Mouse (Mus musculus): Measurements from ENCODE around the gene Rogdi. TPM values are rescaled to one million over a fixed set of nuclear protein-coding genes. Genes with fewer than 3 reads are reported as not detected.
A peak's percentile ranks its signal among the peaks of the same experiment; 100 is the strongest.

Rogdi gene
- total RNA-seq (2021), result 1 to 10 TPM; 5.2 to 7.4 TPM
- long read RNA-seq, experiment 1, transcript Rogdi-207 (11 exons, 1,355 nt), result major isoform, 8 of 10 reads
- long read RNA-seq, experiment 1, partial matches to known transcripts, result 0 of 10 reads
- long read RNA-seq, experiment 1, other reads (novel, unspliced or antisense), result 2 of 10 reads
- long read RNA-seq, experiment 2, transcript Rogdi-207 (11 exons, 1,355 nt), result major isoform, 12 of 14 reads
- long read RNA-seq, experiment 2, partial matches to known transcripts, result 1 of 14 reads
- long read RNA-seq, experiment 2, other reads (novel, unspliced or antisense), result 1 of 14 reads

- peak within 1 kb of the TSS; percentile 80 for H3K27ac ChIP-seq
- intact Hi-C loops (cut with DNase I), result loop anchor here (5.0 kb wide), 1 partner anchor 46 kb away; no protein-coding TSS in a partner anchor
- peak within 1 kb of the TSS; percentile 95 for H3K4me3 ChIP-seq
- TF ChIP-seq CTCF (IDR thresholded peaks at IDR 0.05), result peak; percentile 20; the same call in 1 of the 2 replicates
- peak; percentile 99 for DNase-seq
Observed at GRCm38 (mm10) chr16:5013054-5013838, at the start of gene Rogdi. TSS of gene Rogdi (minus strand) at chr16:5013553.

GRCm38 (mm10) chr16:5058114-5058513 lies 44.8 kb upstream of the Rogdi start:
- no peak overlapping the region for H3K4me3 ChIP-seq
- H3K27ac ChIP-seq, result no peak overlapping the region
- DNase-seq, result no peak
- peak; percentile 51 for TF ChIP-seq CTCF (IDR thresholded peaks at IDR 0.05)
- intact Hi-C loops (cut with DNase I), result loop anchor here (5.0 kb wide), 2 partner anchors 89 to 134 kb away; partner anchors contain the start of gene Sec14l5

GRCm38 (mm10) chr16:5050251-5051110 lies 37.1 kb upstream of the Rogdi start:
- DNase-seq, result peak; percentile 87
- intact Hi-C loops (cut with DNase I), result no loop called here
- TF ChIP-seq CTCF (IDR thresholded peaks at IDR 0.05), result no peak
- peak overlapping the region; percentile 99 for H3K27ac ChIP-seq
- peak overlapping the region; percentile 96 for H3K4me3 ChIP-seq

DNA sequence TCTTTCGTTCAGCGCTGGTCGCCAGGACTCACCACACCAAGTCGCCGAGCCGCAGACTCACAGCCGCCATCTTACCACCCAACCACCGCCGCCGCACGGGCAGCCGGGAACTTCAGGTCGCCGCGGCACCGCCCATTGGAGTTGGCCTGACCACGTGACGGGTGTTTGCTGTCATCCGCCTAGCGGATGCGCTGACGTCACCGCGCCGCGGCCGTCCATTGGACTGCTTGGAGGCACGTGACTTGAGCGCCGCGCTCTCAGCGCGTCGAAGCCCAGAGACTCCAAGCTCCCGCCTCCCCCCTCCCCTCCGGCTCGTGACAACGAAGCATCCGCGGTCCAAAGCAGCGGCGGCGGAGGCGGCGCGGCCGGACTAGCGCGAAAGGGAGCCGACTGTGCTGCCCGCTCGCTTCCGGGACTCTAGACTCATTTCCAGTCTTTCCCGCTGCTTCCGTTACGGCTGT lies 36.5 kb upstream of the Rogdi start, which contains the start of the genes Glyr1 and Ubn1:
Gene Glyr1 (minus strand): TSS at position 90 of the 461 bp plus-strand sequence.
Gene Ubn1 (plus strand): TSS at position 284 of the 461 bp plus-strand sequence.
- intact Hi-C loops (cut with DNase I), result no loop called here
- peak; percentile 100 for DNase-seq
- peak within 1 kb of the TSS; percentile 96 for H3K4me3 ChIP-seq
- no peak for TF ChIP-seq CTCF (IDR thresholded peaks at IDR 0.05)
- peak within 1 kb of the TSS; percentile 99 for H3K27ac ChIP-seq

DNA sequence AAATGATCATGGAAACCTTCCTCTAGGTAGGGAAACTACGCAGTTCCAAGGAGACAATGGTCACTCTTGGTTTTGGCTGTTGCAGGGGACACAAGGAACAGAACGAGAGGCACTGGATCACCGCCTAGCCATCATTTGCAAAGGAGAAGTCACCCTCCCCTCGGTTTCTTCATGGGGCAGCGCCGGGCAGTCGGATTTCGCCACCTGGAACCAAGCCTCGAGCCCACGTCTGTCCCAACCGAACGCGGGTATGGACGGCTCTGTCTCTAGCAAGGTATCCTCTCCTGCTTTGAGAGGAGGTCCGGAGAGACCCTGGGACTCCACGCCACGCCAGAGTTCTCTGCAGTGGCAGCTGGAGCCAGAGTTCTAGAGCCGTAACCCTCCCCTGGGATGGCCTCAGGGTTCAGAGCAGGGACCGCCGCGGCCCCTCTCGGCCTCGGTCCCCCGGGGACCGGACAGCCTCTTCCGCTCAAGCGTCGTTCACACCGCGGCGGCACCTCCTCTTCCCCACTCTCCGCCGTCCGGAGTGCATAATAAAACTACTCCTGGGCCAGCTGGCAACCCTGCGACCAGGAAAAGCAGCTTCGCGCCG lies 35.9 kb upstream of the Rogdi start:
- intact Hi-C loops (cut with DNase I), result no loop called here
- H3K27ac ChIP-seq, result peak overlapping the region; percentile 99
- H3K4me3 ChIP-seq, result peak overlapping the region; percentile 96
- no peak for DNase-seq
- no peak for TF ChIP-seq CTCF (IDR thresholded peaks at IDR 0.05)

DNA sequence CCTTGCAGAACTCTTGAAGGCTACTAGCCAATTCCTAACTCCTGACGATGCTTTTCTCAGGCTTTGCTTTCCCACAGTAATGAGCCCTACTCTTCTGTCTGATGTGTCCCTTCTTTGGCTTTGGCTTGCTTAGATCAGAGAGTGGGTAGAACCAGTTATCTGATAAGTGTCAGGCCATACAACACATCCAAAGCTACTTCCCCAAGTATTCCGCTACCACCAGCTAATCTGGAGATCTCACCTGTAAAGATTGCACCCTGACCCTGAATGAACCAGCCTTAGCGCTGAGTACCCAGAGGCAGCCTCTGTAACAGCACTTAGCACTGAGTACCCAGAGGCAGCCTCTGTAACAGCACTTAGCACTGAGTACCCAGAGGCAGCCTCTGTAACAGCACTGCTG lies 32.0 kb upstream of the Rogdi start:
- intact Hi-C loops (cut with DNase I), result no loop called here
- no peak for TF ChIP-seq CTCF (IDR thresholded peaks at IDR 0.05)
- DNase-seq, result no peak
- no peak overlapping the region for H3K4me3 ChIP-seq
- H3K27ac ChIP-seq, result no peak overlapping the region

DNA sequence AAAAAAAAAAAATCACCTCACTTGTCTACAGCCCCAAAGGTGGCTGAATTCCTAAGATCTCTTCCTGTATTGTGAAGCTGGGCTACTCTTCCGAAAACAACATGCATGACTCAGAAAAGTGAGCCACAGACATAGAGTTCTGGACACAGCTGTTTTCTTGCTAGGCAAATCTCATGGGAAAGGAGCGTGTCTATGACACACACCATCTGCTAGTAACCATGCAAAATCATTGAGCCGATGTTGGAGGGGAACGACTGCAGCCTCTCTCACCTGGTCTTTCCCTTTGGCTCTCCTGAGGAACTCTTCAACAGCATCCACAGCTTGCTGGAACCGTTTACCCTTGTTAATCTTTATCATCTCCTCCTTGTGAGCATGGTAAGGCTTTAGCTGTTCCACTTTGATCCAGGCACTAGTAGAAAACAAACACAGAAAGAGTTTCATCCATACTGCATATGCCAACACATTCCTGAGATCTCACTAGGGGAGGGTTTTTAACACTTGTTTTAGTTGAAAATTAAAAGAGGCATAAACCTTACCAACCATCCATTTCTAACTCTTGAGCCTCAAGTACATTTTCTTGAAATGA lies 23.4 kb upstream of the Rogdi start:
- no peak for TF ChIP-seq CTCF (IDR thresholded peaks at IDR 0.05)
- intact Hi-C loops (cut with DNase I), result no loop called here
- no peak for DNase-seq
- Histone ChIP-seq H3K27ac (no peak overlapping the region), H3K4me3 (no peak overlapping the region)

DNA sequence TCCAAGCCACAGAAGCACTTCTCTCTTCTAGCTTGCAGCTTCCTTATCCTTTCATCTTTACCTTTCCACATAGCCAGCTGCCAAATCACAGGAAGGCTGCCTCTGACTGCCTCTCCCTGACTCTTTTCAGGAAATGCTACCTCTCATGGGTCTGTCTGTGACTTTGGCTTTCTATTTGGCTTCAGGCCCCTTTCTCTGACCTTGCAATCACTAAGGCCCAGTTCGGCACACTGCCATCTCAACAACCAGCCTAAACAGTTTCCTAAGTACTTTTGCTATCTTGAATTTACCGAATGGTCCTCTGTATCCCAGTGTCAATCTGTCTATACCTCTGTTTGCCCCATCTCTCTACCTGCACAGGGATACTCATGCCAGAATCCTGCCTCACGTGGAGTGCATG lies 22.2 kb upstream of the Rogdi start:
- Histone ChIP-seq H3K27ac (no peak overlapping the region), H3K4me3 (no peak overlapping the region)
- TF ChIP-seq CTCF (IDR thresholded peaks at IDR 0.05), result no peak
- intact Hi-C loops (cut with DNase I), result no loop called here
- DNase-seq, result no peak

DNA sequence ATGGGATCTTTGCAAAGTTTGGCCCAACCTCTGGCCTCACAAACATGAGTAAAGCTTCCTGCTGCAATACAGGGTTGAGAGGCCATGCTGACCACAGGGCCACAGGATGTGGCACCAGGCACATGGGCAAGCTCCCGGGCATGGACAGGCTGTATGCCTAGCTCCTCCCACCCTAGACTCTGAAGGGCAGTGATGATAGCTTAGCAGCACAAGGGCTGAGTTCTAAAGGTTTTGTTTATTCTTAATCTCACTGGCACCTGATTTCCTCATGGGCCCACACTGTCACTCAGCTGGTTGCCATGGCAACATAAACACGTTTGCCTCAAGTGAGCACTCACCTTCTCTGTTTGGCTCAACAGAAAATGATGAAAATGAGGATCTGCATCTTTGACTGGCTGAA lies 16.5 kb upstream of the Rogdi start:
- no peak for TF ChIP-seq CTCF (IDR thresholded peaks at IDR 0.05)
- Histone ChIP-seq H3K27ac (no peak overlapping the region), H3K4me3 (no peak overlapping the region)
- intact Hi-C loops (cut with DNase I), result no loop called here
- no peak for DNase-seq

DNA sequence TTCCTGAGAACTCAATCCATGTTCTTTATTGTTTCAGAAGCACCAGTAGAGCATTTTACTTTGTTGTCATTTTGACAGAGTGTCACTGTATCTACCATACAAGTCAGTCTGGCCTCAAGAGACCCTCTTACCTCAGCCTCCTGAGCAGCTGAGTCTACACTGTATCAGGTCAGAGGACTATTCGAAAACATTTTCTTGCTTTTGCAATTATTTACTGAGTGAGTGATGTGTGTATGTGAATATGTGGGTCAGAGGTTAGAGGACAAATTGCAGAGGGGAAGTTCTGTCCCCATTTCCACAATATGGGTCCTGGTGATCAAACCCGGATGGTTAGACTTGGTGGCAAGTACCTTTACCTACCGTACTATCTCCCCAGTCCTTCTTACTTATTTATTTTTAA lies 10.7 kb upstream of the Rogdi start:
- no peak for DNase-seq
- H3K27ac ChIP-seq, result no peak overlapping the region
- intact Hi-C loops (cut with DNase I), result no loop called here
- no peak for TF ChIP-seq CTCF (IDR thresholded peaks at IDR 0.05)
- H3K4me3 ChIP-seq, result no peak overlapping the region

DNA sequence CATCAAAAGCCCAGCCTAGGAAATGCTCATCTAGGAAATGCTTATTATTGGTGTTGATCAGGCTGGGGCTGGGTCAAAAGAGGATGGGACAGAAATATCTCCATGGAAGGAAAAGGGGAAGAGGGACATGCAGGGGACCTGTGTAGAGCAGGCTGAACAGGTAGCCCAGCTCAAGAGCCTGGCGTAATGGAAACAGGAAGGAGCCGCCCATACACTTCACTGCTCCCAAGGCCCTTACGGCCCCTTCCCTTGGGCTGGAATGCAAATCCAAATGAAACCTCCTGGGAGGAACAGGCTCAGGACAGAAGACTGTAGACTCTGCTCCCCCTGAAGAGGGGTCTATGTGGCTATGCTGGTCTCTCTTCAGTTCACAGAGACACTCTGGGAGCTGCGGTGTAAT lies 1.2 kb upstream of the Rogdi start:
- intact Hi-C loops (cut with DNase I), result loop anchor here (5.0 kb wide), 1 partner anchor 47 kb away; no protein-coding TSS in a partner anchor
- no peak for TF ChIP-seq CTCF (IDR thresholded peaks at IDR 0.05)
- no peak for DNase-seq
- no peak overlapping the region for H3K27ac ChIP-seq
- H3K4me3 ChIP-seq, result no peak overlapping the region
